Mouse (Mus musculus) right cerebral cortex, postnatal 10 days (tissue): ENCODE results near the gene Spag9.

Experiments
- DNase-seq, 2 experiments: peaks; one replicate each; pipeline ENCODE4 v3.0.0; 2021; ENCODE audit warnings: low spot score in 2 of 2

Spag9 gene

DNA sequence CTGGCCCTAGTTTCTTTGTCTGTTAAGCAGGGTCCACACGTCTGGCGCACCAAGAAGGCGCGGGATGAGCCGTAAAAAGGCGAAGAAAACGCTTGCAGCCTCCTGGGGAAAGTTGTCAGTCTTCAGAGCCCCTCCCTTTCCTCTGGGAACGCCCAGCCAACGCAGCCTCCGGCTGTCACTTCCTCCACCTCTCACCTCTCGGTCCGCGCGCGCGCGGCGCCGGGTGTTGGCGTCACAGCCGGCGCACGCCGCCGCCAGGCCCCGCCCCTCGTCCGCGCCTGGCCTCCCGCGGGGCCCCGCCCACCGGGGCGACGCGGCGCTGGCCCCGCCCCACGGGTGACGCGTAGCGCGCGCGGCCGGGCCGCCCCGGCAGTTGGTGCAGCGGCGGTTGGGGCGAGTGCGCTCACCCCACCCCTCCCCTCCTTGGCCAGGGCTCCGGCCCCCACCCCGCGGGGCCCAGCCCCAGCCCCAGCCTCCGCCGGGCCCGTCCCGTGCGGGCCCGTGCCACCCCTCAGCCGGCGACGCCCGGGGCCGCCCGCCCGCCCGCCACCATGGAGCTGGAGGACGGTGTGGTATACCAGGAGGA is at the start of gene Spag9:
Spag9 (plus strand) TSS at position 372 of the 586 bp plus-strand sequence.
- DNase-seq = peak; percentile 96

DNA sequence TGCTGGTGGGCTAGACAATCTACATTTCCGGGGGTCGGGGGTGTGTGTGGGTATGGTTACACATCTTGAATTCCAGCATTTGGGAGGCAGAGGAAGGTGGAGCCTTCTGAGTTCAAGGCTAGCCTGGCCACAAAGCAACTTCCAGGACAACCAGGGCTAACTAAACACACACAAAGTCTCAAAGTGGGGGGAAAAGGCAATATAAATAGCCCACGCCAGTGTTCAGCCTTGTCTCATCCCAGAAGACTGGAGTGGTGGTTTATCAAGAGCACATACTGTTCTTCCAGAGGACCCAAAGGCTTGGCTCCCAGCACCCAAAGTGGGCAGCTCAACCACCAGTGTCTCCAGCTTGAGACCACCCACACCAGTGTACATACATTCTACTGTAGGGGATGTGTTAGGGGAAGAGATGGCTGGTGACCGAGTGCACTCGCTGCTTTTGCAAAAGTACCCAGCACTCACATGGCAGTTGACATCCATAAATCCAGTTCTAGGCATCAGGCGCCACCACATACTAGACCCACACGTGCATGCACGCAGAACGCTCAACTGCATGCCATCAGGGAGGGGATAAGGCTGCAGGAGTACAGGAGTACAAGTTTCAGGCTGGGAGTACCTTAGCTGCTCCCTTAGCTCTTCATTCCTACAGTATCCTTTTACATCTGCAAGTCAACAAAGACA is 46.9 kb upstream of the Spag9 start:
- DNase-seq = no peak

DNA sequence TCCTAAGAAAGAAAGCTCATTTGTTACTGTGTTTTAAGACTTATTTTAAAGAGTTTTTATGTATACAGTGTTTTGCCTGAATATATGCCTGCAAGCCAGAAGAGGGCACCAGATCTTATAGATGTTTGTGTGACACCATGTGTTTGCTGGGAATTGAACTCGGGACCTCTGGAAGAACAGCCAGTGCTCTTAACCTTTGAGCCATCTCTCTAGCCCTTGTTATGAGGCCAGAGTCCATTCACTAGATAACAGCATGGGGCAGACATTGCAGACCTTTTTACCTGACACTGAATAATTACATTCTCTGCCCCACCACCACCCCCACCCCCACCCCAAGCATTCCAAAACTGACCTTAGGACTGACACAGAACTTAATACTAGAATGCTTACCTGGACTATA is 45.8 kb upstream of the Spag9 start:
- no peak for DNase-seq

DNA sequence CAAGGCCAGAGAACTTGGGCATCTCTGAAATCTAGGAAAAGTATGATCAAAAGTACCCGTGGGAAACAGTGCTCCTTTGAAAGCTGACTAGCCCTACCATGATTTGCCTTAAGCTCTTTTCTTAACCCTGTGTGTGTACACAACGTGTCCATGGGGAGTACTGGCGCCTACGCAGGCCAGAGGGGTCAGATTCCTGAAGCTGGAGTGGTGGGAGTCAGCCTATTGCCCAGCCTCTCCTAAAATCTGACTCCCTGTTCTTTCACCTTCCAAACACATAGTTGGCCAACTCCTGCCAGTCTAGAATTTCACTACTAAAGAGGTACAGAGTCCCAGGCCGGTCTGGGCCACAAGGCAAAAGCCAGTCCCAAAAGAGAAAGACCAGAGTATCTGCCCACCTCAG is 43.5 kb upstream of the Spag9 start:
- no peak for DNase-seq

DNA sequence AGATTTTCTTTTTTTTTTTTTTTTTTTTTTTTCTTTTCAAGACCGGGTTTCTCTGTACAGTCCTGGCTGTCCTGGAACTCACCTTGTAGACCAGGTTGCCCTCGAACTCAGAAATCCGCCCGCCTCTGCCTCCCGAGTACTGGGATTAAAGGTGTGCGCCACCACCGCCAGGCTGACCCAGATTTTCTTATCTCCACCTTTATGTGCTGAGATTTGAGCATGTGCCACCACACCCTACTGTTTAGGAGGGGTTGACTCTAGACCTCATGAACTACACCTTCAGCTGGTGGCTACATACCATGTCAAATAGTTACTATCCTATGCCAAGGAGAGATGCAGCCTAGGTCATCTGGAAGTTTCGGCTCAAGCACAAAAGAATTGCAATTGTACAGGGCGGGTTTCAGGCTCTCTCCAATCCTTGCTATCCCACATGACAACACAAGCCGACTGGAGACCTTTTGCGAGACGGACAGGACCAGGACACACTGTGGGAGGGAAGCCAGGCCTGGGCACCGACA is 41.1 kb upstream of the Spag9 start:
- no peak for DNase-seq

DNA sequence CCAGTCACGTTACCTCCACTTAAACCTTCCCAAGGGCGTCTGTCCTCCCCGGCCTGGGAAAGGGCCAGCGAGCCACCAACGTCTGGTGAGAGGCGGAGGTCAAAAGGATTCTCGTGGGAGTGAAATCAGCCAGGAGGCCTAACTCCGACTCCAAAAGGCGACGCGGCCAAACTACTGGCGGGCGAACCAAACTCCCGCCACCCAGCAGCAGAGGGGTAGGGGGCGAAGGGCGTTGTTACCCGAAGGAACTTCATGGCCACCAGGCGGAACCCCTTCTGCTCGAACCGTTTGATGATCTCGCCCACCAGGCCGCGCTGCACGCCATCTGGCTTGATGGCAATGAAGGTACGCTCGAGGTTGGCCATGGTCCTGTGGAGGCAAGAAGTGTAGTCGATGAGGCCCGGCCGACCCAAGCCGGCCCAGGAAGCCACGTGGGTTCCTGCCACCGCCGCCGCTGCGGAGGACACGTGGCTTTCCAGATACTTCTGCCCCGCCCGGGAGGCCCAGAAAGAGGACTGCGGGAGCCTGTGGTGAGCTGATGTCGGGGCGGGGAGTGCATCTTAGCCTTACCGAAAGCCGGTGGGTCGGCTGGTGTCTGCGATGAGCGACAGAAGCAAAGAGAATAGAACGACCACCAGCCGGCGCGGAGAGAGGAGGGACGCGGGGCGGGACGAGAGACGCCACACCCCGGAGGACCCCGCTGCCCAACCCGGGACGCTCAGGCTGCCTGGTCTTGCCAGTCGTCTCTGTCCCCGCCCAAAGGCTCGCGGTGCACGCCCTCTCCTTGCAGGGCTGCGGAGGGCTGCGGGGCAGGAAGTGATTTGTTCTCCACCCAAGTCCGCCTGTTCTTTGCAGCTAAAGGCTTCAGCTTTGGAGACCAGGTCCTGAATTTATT is 40.4 kb upstream of the Spag9 start:
- peak; percentile 95 for DNase-seq

DNA sequence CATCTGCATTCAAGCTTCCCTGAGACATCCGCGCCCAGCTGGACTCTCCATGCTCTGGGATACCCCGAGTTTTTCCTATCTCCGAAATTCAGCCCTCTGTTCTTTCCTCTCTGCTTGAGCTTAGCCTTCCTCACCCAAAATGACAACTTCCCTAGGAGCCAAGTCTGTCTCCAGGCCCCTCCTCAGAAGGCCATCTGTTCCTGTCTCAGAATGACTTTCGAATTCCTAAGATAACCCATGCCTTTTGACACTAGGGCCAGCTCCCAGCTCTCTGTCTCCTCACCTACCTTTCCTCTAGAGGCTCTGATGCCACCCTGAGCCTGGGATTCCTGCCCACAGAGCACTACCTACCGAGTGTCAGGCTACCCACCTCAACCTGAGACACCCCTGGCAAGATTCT is 39.7 kb upstream of the Spag9 start, which contains the start of gene Nme2:
Nme2 (minus strand) TSS at position 101 of the 400 bp plus-strand sequence.
- no peak for DNase-seq

DNA sequence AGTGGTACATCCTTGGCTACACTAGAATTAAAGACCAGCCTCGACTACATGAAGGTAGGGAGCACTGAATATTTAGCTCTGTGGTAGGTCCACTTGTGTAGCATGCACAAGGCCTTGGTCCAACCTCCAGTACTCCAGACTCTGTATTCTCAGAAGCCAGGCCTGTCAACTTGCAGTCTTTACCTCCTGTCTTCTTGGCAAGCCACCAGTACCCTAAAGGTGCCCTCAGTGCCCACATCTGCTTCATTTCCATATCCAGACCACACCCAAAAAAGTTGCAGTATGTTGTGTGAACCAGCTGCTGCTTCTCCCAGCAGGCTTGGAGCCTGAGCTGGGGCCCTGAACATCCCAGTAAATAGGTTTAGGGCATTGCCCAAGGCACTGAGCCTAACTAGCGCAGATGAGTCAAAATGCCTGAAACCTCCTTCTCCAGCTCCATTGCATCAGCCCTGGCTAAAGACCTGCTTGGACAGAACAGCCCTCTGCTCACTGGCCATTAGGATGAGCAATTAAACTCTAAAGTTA is 38.8 kb upstream of the Spag9 start:
- DNase-seq = no peak

DNA sequence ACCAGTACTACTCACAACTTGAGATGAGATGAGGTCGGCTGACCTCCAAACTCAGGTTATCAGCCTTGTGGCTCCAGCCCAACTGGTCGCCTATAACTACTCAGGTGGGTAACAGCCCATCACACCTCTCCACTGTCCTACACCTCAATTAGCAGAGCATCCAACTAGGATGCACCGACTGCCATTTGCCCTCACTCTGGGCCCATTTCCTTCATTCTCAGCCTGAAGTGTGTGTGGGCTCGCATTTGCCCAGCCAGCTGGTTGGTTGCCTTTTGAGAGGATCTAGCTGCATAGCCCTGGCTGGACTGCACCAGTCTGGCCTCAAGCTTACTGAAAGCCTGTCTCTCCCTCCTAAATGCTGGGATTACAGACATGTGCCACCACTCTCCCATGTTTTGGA is 38.1 kb upstream of the Spag9 start:
- DNase-seq = no peak

DNA sequence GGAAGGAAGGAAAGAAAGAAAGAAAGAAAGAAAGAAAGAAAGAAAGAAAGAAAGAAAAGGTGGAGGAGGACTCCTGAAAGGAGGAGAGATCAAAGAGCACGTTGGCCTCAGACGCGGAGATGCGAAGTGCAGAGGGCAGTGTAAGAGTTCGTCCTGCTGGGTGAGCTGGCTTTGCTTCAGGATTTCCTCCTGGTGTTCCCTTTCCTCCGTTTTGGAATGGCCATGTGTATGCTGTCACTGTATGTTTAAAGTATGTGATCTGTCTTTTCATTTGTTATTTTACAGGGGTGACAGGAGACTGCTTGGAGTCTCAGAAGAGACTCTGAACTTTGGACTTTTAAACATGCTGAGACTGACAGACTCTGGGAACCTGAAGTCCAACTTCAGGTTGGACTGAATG is 34.4 kb upstream of the Spag9 start:
- no peak for DNase-seq

DNA sequence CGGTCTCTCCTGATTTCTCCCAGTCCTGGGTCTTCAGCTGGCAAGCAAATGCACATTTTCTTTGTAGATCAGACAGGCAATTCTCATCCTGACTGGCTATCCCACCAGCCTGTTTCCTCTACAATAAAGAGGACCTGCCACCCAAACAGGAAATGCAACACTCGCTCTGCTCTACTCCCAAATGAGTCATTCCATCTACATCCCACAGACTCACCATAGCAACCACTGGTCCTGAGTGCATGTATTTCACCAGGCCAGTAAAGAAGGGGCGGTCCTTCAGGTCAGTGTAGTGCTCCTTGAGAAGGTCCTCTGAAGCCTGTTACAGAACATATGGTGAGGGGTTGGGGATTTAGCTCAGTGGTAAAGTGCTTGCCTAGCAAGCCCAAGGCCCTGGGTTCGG is 32.9 kb upstream of the Spag9 start:
- DNase-seq = no peak

DNA sequence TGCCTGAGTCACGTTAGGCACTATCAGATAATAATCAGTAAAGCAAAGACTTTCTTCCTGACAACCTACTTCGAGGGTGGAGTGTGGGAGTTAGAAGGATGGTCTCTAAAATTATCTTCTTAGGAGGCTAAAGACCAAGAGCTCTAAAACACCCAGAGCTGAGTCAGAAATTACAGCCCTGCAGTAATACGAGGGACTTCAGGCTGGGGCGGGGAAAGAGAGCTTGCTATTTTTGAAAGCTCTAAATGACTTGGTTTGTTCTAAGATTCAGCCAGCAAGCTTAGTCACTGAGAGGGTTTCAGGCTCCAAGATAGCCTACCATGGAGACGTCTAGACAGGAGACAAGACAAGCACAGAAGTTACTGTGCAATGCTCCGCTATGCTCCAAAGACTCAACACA is 30.5 kb upstream of the Spag9 start:
- no peak for DNase-seq

DNA sequence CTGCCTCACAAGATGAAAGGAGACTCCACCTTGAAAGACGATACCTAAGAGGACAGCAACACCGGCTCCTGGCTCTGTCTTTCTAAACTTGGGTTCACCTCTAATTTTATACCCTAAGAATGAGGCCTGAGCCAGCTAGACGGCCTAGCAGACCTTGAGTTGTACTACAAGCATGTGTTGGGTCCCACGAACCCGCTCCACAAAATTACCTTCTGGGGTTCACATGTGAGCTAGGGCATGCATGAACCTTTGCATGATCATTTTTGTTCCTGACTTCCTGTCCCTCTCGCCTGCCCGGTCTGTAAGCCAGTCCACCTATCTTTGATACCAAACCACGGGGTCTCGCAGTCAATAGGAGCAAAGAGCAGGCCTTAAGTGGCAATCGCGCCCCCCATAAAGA is 28.5 kb upstream of the Spag9 start:
- no peak for DNase-seq

DNA sequence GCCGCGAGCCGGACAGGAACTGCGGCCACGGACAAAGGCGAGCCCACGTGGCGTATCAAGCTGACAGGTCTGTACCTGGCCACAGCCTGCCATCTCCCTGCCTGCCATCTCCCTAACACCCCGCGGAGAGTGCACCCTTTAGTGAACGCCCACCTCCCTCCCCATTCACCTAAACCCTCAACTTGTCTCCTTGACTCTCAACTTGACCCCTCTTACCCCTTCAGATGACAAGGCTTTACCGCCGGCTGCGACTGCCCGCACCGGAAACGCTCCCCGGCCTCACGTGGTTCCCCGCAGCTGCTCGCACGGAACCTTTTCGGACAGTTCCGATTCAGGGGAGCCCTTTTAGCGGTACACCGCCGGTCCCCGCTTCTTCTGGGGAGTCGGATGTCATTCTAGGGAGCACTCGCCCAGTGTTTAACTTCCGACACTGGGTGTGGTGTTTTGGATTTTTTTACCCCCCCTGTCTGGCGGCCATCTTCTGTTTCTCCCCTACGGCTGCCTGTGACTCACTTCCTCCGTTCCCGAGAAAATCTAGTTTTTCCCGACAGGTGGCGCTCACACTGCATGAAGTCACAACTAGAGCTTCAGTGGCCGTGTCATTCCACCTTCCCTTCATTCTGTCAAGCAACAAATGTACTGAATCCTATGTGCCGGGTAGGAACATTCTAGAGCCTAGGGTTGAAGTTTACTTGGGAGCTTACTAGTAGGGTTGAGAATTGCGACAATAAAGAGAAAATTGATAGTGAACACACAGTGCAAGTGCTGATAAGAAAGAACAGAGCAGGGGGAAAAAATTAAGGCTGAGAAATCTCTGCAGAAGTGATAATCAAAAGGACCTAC is 27.7 kb upstream of the Spag9 start, which contains the start of the genes Gm20390 and Nme1:
Gm20390 (minus strand) TSS at position 289 of the 843 bp plus-strand sequence.
Nme1 (minus strand) TSS at position 517 of the 843 bp plus-strand sequence.
- peak; percentile 98 for DNase-seq

DNA sequence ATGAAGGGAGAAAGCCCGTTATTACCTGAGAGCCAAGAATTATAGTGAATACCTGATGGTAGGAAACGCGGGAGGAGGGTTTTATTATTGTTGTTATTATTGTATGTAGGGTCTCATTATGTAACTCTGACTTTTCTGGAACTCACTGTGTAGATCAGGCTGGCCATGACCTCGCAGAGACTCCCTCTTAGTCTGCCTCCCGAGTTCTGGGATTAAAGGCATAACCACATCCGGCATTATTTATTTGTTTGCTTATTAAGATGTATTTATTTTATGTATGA is 27.1 kb upstream of the Spag9 start:
- DNase-seq = no peak

DNA sequence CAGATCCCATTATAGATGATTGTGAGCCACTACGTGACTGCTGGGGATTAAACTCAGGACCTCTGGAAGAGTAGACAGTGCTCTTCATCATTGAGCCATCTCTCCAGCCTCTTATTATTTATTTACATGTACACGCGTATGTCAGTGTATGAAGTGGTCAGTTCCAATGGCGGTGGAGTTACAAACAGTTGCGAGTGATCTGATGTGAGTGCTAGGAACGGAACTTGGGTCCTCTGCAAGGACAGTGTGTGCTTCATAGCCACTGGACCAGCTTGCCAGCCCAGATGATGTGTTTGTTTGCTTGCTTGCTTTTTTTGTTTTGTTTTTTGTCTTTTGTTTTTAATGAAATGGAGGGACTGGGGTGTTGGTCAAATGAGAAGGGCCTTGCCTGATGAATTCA is 26.7 kb upstream of the Spag9 start:
- DNase-seq = no peak

DNA sequence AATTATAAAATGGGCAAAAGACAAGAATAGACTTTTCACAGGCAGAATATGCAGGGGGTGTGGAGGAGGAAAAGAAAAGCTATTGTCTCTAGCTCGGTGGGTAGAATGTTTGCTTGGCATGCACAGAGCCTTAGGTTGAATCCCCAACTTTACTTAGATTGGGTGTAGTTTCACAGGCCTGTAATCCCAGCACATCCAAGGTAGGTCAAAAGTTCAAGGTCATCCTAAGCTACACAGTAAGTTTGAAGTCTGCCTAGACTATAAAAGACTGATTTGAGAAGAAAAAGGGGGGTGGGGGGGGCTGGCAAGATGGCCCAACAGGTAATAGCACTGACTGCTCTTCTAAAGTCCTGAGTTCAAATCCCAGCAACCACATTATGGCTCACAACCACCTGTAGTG is 26.1 kb upstream of the Spag9 start:
- DNase-seq = no peak

DNA sequence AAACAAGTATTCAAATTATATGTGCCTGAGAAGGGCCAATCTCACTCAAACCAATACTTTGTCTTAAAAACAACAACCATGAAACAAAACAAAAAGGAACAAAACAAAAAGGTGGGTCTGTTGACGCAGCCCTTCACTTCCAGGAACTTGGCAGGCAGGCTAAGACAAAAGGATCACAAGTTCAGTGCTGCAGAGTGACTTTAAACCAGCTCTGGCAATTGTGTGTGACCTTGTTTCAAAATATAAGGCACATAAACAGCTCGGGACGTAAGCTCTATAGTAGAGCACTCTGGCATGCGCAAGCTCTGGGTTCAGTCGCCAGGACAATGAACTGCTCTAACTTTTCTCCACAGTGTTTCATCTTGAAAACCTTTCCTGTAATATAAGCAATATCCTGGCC is 22.9 kb upstream of the Spag9 start:
- DNase-seq = no peak

DNA sequence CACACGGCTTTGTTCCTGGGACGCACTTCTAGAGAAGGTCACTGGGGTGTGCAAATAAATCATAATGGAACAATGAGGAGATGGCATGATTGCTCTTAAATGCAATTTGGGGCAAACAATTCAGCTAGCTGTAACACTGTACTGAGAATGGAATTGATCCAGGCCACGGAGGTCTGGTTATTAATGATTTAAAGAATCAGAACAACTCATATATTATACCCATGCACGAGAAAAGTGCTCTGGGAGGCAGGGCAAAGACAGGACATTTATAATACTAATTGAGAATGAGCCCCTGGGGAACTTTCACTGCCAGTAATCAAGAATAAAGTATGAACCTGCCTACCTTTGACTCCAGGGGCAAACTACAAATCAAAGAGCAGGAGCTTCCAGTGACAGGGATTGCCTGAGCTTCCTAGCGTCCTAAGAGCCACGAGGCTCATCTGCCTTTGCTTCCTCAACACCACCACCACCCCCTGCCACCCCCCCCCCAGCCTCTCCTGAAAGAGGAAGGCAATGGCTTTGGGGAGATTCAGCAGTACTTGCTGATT is 16.3 kb upstream of the Spag9 start:
- no peak for DNase-seq

DNA sequence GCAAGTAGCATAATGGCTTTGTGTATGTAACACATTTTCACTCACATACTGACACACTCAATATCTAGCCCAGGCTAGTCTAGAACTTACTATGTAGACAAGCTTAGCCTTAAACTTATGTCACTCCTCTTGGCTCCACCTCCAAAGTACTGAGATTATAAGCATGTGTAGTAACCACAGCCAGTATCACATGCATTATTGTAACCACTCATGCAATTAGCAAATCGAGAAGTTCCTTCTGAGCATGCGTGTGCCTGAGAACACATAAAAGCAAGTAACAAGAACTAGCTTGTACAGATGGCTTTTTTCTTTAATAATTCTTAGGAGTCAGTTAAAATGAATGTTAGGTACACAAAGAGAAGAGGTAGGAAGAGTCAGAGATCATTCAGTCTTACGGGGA is 11.3 kb upstream of the Spag9 start:
- DNase-seq = no peak

DNA sequence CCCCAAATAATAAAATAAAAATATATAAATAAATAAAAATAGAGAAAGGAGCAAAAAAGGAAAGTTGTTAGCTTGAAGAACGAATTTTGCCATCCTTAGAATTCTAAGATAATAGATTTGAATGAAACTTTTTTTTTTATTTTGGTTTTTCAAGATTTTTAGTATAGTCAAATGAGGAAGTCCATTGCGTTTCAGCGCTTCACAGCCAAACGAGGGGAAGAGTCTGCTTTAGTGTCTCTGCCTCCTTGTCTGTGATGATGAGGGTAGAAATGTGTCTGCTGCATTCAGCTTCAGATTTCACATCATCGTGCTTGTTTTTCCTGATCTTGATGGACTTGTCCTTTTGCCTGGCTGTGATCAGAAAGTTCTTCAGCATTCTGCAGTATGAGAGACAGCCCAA is 10.6 kb upstream of the Spag9 start:
- DNase-seq = no peak
